Mouse (Mus musculus): ENCODE measurements around the gene Mast4.
"Not testable (repeated sequence)": the region's sequence is repeated elsewhere in the genome, so short reads cannot be mapped to it uniquely, and the experiment has no call there.

The Mast4 gene

GRCm38 (mm10) chr13:103334392-103334686 lies at the start of gene Mast4:
Mast4 (minus strand) TSS chr13:103334497.
- peak; percentile 82 for DNase-seq

GRCm38 (mm10) chr13:103374495-103374894 lies 40.2 kb upstream of the Mast4 start:
- no peak for DNase-seq

GRCm38 (mm10) chr13:103369194-103369593 lies 34.9 kb upstream of the Mast4 start:
- no peak for DNase-seq

- DNase-seq: no peak
Observed at GRCm38 (mm10) chr13:103363181-103363580, 28.9 kb upstream of the Mast4 start.

GRCm38 (mm10) chr13:103357415-103357814 lies 23.1 kb upstream of the Mast4 start:
- DNase-seq: not testable (repeated sequence)

GRCm38 (mm10) chr13:103356909-103357308 lies 22.6 kb upstream of the Mast4 start:
- not testable (repeated sequence) for DNase-seq

- no peak for DNase-seq
Observed at GRCm38 (mm10) chr13:103354737-103355136, 20.4 kb upstream of the Mast4 start.

GRCm38 (mm10) chr13:103344749-103345148 lies 10.5 kb upstream of the Mast4 start:
- no peak for DNase-seq

- DNase-seq: no peak
Observed at GRCm38 (mm10) chr13:103344006-103344720, 9.9 kb upstream of the Mast4 start.

GRCm38 (mm10) chr13:103341031-103341430 lies 6.7 kb upstream of the Mast4 start:
- DNase-seq: no peak

- no peak for DNase-seq
Observed at GRCm38 (mm10) chr13:103338616-103339015, 4.3 kb upstream of the Mast4 start.

GRCm38 (mm10) chr13:103336237-103336636 lies 1.9 kb upstream of the Mast4 start:
- no peak for DNase-seq

GRCm38 (mm10) chr13:103334723-103335458 lies 594 bp upstream of the Mast4 start:
- DNase-seq: no peak

GRCm38 (mm10) chr13:103333601-103334391 lies 501 bp downstream of the Mast4 start:
- no peak for DNase-seq

GRCm38 (mm10) chr13:103333153-103333552 lies 1.1 kb downstream of the Mast4 start:
- no peak for DNase-seq

- DNase-seq: no peak
Observed at GRCm38 (mm10) chr13:103332731-103333130, 1.6 kb downstream of the Mast4 start.

GRCm38 (mm10) chr13:103331096-103331495 lies 3.2 kb downstream of the Mast4 start:
- no peak for DNase-seq

GRCm38 (mm10) chr13:103328299-103328698 lies 6.0 kb downstream of the Mast4 start:
- DNase-seq: no peak

- no peak for DNase-seq
Observed at GRCm38 (mm10) chr13:103327843-103328242, 6.5 kb downstream of the Mast4 start.

- no peak for DNase-seq
Observed at GRCm38 (mm10) chr13:103326186-103326585, 8.1 kb downstream of the Mast4 start.

GRCm38 (mm10) chr13:103319881-103320280 lies 14.4 kb downstream of the Mast4 start:
- DNase-seq: no peak

GRCm38 (mm10) chr13:103319317-103319716 lies 15.0 kb downstream of the Mast4 start:
- no peak for DNase-seq

- no peak for DNase-seq
Observed at GRCm38 (mm10) chr13:103316777-103317367, 17.4 kb downstream of the Mast4 start.

Measured in lung, postnatal 36 days (tissue).